Mouse (Mus musculus): ENCODE data around the gene Runx1.

The Runx1 gene

DNA sequence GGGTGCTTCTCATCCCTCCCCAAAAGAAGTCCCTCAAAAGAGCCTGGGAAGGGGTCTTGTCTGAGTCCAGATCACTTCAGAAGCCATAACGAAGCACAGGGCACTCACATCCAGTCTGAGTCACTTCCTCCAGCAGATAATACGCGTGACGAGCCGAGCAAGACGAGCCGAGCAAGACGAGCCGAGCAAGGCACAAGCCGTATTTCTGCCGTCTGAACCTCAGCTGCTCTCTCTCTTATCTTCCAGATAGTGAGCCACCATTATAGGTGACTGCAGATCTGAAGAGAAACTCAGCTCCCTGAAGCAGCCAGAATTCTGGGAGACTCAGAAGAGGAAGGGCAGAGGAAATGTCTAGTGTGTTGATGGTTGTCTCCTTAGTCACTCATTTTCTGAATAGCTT is 273.1 kb downstream of the Runx1 start:
- DNase-seq = no peak

DNA sequence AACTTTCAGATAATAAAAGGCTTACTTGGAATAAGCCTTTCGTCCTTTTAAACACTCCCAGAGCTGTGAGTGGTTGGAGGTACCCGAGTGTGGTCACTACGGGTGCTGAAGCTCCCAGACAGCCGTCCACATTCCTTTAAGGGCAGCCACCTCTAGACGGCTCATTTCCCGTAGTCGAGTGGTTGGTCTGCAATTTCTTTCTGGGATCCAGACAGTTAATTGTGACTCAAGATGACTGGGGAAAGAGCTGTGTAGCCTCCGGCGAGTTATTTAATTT is 273.9 kb downstream of the Runx1 start:
- DNase-seq = no peak
